Mouse (Mus musculus) lung, embryonic 15.5 days (tissue): ENCODE measurements around the gene Mcrip1. TPM values are rescaled to one million over a fixed set of nuclear protein-coding genes. Genes with fewer than 3 reads are reported as not detected.

Source experiments
- ATAC-seq: fragments of 200-750 bp; cut with Nextera tagmentation; 2 replicates; pipeline ENCODE4 v1.8.0; 2017; ENCODE audit warnings: moderate number of reproducible peaks, borderline replicate concordance; ENCODE audit not compliant: low FRiP score, low TSS enrichment; ENCODE audit errors: extremely low read depth
- H3K27ac ChIP-seq: fragments of 300-500 bp; sonication (generic); 2 replicates; pipeline ENCODE4 v1.5.1; 2015; ENCODE audit warnings: moderate library complexity, mild to moderate bottlenecking, inconsistent platforms
- H3K27me3 ChIP-seq: fragments of 300-500 bp; sonication (generic); 2 replicates; pipeline ENCODE4 v1.6.1; 2015; ENCODE audit warnings: inconsistent platforms
- H3K36me3 ChIP-seq: fragments of 300-500 bp; sonication (generic); 2 replicates; pipeline ENCODE4 v1.6.1; 2015; ENCODE audit warnings: inconsistent platforms
- H3K4me1 ChIP-seq: fragments of 300-500 bp; sonication (generic); 2 replicates; pipeline ENCODE4 v1.6.1; 2015; ENCODE audit warnings: inconsistent platforms
- H3K4me2 ChIP-seq: fragments of 300-500 bp; sonication (generic); 2 replicates; pipeline ENCODE4 v1.6.1; 2015; ENCODE audit warnings: inconsistent platforms, mild to moderate bottlenecking, moderate library complexity
- H3K4me3 ChIP-seq: fragments of 300-500 bp; sonication (generic); 2 replicates; pipeline ENCODE4 v1.5.1; 2015; ENCODE audit warnings: mild to moderate bottlenecking, inconsistent platforms
- H3K9ac ChIP-seq: fragments of 300-500 bp; sonication (generic); 2 replicates; pipeline ENCODE4 v1.6.1; 2015; ENCODE audit warnings: inconsistent platforms
- H3K9me3 ChIP-seq: fragments of 300-500 bp; sonication (generic); 2 replicates; pipeline ENCODE4 v1.6.1; 2016; ENCODE audit warnings: inconsistent platforms
- WGBS: fragments of 180-500 bp; shearing (Covaris S2); methylation state at CpG from one replicate; pipeline ENCODE4 v1.1.7; 2015; 5-methylcytosine and 5-hydroxymethylcytosine counted together
- polyA plus RNA-seq: library from polyadenylated mRNA; unstranded; fragments of >200 nt; fragmentation: Nextera tagmentation; extraction: Ambion mirVana; gene quantifications from 2 replicates; pipeline ENCODE4 v1.2.1, GENCODE M21; 2015

Mcrip1 gene
- polyA plus RNA-seq, 1 experiment from 2014 or later: 205 TPM

GRCm38 (mm10) chr11:120552736-120553135, 3.2 kb upstream of the Mcrip1 start:
- no peaks in the 10 kb centered on the region for H3K27me3 ChIP-seq
- no peak for ATAC-seq

GRCm38 (mm10) chr11:120550810-120551440, 1.4 kb upstream of the Mcrip1 start, which contains the start of gene Ppp1r27:
TSS of gene Ppp1r27 (minus strand) at chr11:120551132.
- WGBS: 91% methylated on average over 28 of the region's 28 CpGs
- no peak for ATAC-seq

More at GRCm38 (mm10) chr11:120552736-120553135, 3.2 kb upstream of the Mcrip1 start:
- Histone ChIP-seq H3K9ac (no peak overlapping the region), H3K27ac (no peak overlapping the region), H3K4me1 (peaks cover 23% of the 10 kb centered on the region), H3K9me3 (no peaks in the 10 kb centered on the region), H3K36me3 (no peaks in the 10 kb centered on the region), H3K4me2 (no peak overlapping the region), H3K4me3 (no peak overlapping the region)
- 59% methylated on average over 5 of the region's 5 CpGs for WGBS

GRCm38 (mm10) chr11:120549986-120550809, 671 bp upstream of the Mcrip1 start:
- H3K9ac ChIP-seq: peak overlapping the region; percentile 99

More at GRCm38 (mm10) chr11:120550810-120551440, 1.4 kb upstream of the Mcrip1 start, which contains the start of gene Ppp1r27:
- peak within 1 kb of the TSS; percentile 95 for H3K4me3 ChIP-seq
- peak within 1 kb of the TSS; percentile 96; the same call in 1 of the 2 replicates for H3K27ac ChIP-seq
- H3K4me1 ChIP-seq: peaks cover 27% of the 10 kb centered on the region
- no peaks in the 10 kb centered on the region for H3K36me3 ChIP-seq
- H3K9ac ChIP-seq: peak within 1 kb of the TSS; percentile 99
- H3K4me2 ChIP-seq: peak within 1 kb of the TSS; percentile 89
- no peaks in the 10 kb centered on the region for H3K9me3 ChIP-seq
- H3K27me3 ChIP-seq: no peaks in the 10 kb centered on the region

GRCm38 (mm10) chr11:120548786-120549167, 750 bp downstream of the Mcrip1 start:
- H3K4me2 ChIP-seq: peak overlapping the region; percentile 89
- WGBS: 14% methylated on average over 7 of the region's 7 CpGs
- H3K36me3 ChIP-seq: peaks cover 9% of the 10 kb centered on the region
- ATAC-seq: no peak
- H3K9ac ChIP-seq: peak overlapping the region; percentile 99
- H3K4me1 ChIP-seq: peaks cover 27% of the 10 kb centered on the region
- no peaks in the 10 kb centered on the region for H3K27me3 ChIP-seq
- peak overlapping the region; percentile 95 for H3K4me3 ChIP-seq
- H3K27ac ChIP-seq: peak overlapping the region; percentile 96
- H3K9me3 ChIP-seq: no peaks in the 10 kb centered on the region

More at GRCm38 (mm10) chr11:120549986-120550809, 671 bp upstream of the Mcrip1 start:
- H3K27me3 ChIP-seq: no peaks in the 10 kb centered on the region
- ATAC-seq: no peak
- H3K9me3 ChIP-seq: no peaks in the 10 kb centered on the region
- H3K4me1 ChIP-seq: peaks cover 27% of the 10 kb centered on the region
- no peaks in the 10 kb centered on the region for H3K36me3 ChIP-seq
- 52% methylated on average over 11 of the region's 11 CpGs for WGBS
- H3K4me2 ChIP-seq: peak overlapping the region; percentile 89
- H3K27ac ChIP-seq: peak overlapping the region; percentile 96
- peak overlapping the region; percentile 95 for H3K4me3 ChIP-seq

GRCm38 (mm10) chr11:120548214-120548613, 1.3 kb downstream of the Mcrip1 start:
- Histone ChIP-seq H3K9ac (peak overlapping the region; percentile 99; the same call in 1 of the 2 replicates), H3K4me1 (peaks cover 27% of the 10 kb centered on the region), H3K27me3 (no peaks in the 10 kb centered on the region), H3K9me3 (no peaks in the 10 kb centered on the region), H3K4me2 (peak overlapping the region; percentile 89), H3K36me3 (peaks cover 15% of the 10 kb centered on the region), H3K27ac (no peak overlapping the region), H3K4me3 (peak overlapping the region; percentile 95; the same call in 1 of the 2 replicates)
- 70% methylated on average over 3 of the region's 3 CpGs for WGBS
- ATAC-seq: no peak

GRCm38 (mm10) chr11:120547469-120547868, 2.1 kb downstream of the Mcrip1 start:
- WGBS: 46% methylated on average over 2 of the region's 2 CpGs
- H3K4me3 ChIP-seq: no peak overlapping the region
- no peak overlapping the region for H3K4me2 ChIP-seq
- no peak overlapping the region for H3K27ac ChIP-seq
- no peaks in the 10 kb centered on the region for H3K9me3 ChIP-seq
- no peak overlapping the region for H3K9ac ChIP-seq
- peaks cover 22% of the 10 kb centered on the region for H3K36me3 ChIP-seq
- no peak for ATAC-seq
- H3K4me1 ChIP-seq: peaks cover 27% of the 10 kb centered on the region
- H3K27me3 ChIP-seq: no peaks in the 10 kb centered on the region

- Histone ChIP-seq H3K9ac (no peak overlapping the region), H3K4me1 (peaks cover 27% of the 10 kb centered on the region), H3K4me3 (no peak overlapping the region), H3K27me3 (no peaks in the 10 kb centered on the region), H3K9me3 (no peaks in the 10 kb centered on the region), H3K27ac (no peak overlapping the region), H3K4me2 (no peak overlapping the region), H3K36me3 (peaks cover 25% of the 10 kb centered on the region)
- ATAC-seq: no peak
- WGBS: 91% methylated on average over 3 of the region's 3 CpGs
Measured at GRCm38 (mm10) chr11:120545964-120546363, 3.6 kb downstream of the Mcrip1 start.

GRCm38 (mm10) chr11:120542376-120542775, 7.2 kb downstream of the Mcrip1 start:
- ATAC-seq: no peak
- H3K9ac ChIP-seq: no peak overlapping the region
- no peak overlapping the region for H3K4me3 ChIP-seq
- H3K4me2 ChIP-seq: no peak overlapping the region
- peaks cover 28% of the 10 kb centered on the region for H3K4me1 ChIP-seq
- no peaks in the 10 kb centered on the region for H3K9me3 ChIP-seq
- H3K36me3 ChIP-seq: peaks cover 25% of the 10 kb centered on the region
- H3K27me3 ChIP-seq: no peaks in the 10 kb centered on the region
- WGBS: 76% methylated on average over 6 of the region's 6 CpGs
- no peak overlapping the region for H3K27ac ChIP-seq

GRCm38 (mm10) chr11:120541907-120542306, 7.6 kb downstream of the Mcrip1 start:
- H3K27me3 ChIP-seq: no peaks in the 10 kb centered on the region
- no peak overlapping the region for H3K27ac ChIP-seq
- peaks cover 27% of the 10 kb centered on the region for H3K4me1 ChIP-seq
- H3K4me2 ChIP-seq: no peak overlapping the region
- H3K9ac ChIP-seq: no peak overlapping the region
- WGBS: 39% methylated on average over 4 of the region's 4 CpGs
- H3K9me3 ChIP-seq: no peaks in the 10 kb centered on the region
- no peak overlapping the region for H3K4me3 ChIP-seq
- H3K36me3 ChIP-seq: peaks cover 25% of the 10 kb centered on the region
- no peak for ATAC-seq

- peak; percentile 70 for ATAC-seq
Measured at GRCm38 (mm10) chr11:120539285-120540014, 10.1 kb downstream of the Mcrip1 start.

GRCm38 (mm10) chr11:120538955-120539284, 10.6 kb downstream of the Mcrip1 start:
- 37% methylated on average over 8 of the region's 8 CpGs for WGBS
- Histone ChIP-seq H3K9me3 (no peaks in the 10 kb centered on the region), H3K36me3 (peaks cover 17% of the 10 kb centered on the region), H3K4me2 (no peak overlapping the region), H3K9ac (no peak overlapping the region), H3K27me3 (0 out of 2 replicates have a peak, but pooled peaks cover 2% of the 10 kb centered on the region), H3K4me3 (no peak overlapping the region), H3K27ac (peak overlapping the region; percentile 84), H3K4me1 (peaks cover 27% of the 10 kb centered on the region)
- no peak for ATAC-seq

More at GRCm38 (mm10) chr11:120539285-120540014, 10.1 kb downstream of the Mcrip1 start:
- Histone ChIP-seq H3K9ac (0 out of 2 replicates have a peak overlapping the region, but pooled peaks have one; percentile 9), H3K27me3 (no peaks in the 10 kb centered on the region), H3K4me3 (no peak overlapping the region), H3K36me3 (peaks cover 23% of the 10 kb centered on the region), H3K4me2 (peak overlapping the region; percentile 8; the same call in 1 of the 2 replicates), H3K4me1 (peaks cover 27% of the 10 kb centered on the region), H3K9me3 (no peaks in the 10 kb centered on the region), H3K27ac (peak overlapping the region; percentile 84)
- WGBS: 22% methylated on average over 10 of the region's 10 CpGs
